Mouse (Mus musculus) bone marrow macrophage, adult 2 months (primary cell): ENCODE data around the gene Prpsap1. TPM values are rescaled to one million over a fixed set of nuclear protein-coding genes. Genes with fewer than 3 reads are reported as not detected.
"Not testable (repeated sequence)": the region's sequence is repeated elsewhere in the genome, so short reads cannot be mapped to it uniquely, and the experiment has no call there.

ENCODE experiments used
- H3K27ac ChIP-seq: 2 replicates; pipeline ENCODE4 v1.5.1; 2012; ENCODE audit warnings: low read depth, low read length; ENCODE audit not compliant: insufficient read depth
- H3K4me1 ChIP-seq: 2 replicates; pipeline ENCODE4 v1.6.1; 2012; ENCODE audit warnings: low read length; ENCODE audit not compliant: control insufficient read depth, insufficient read depth
- H3K4me3 ChIP-seq: 2 replicates; pipeline ENCODE4 v1.5.1; 2012; ENCODE audit warnings: mild to moderate bottlenecking, low read length, moderate library complexity; ENCODE audit not compliant: insufficient read depth
- CTCF ChIP-seq: IDR thresholded peaks from 2 replicates; pipeline ENCODE4 v1.5.1; 2012; ENCODE audit warnings: low read depth, mild to moderate bottlenecking, low read length, moderate library complexity
- POLR2A ChIP-seq: IDR thresholded peaks from 2 replicates; pipeline ENCODE4 v1.6.1; 2012; ENCODE audit warnings: mild to moderate bottlenecking, low read depth, low read length, borderline replicate concordance
- polyA plus RNA-seq: library from polyadenylated mRNA; stranded (reverse); fragments of >200 nt; gene quantifications from 2 replicates; pipeline ENCODE4 v1.2.4, GENCODE M21; 2012; ENCODE audit not compliant: missing spikeins, insufficient read depth, insufficient read length

The Prpsap1 gene
- polyA plus RNA-seq, 1 experiment, result 54.5 TPM

- Histone ChIP-seq H3K4me1 (no peaks in the 10 kb centered on the region), H3K4me3 (no peak overlapping the region), H3K27ac (no peak overlapping the region)
- TF ChIP-seq POLR2A, result no peak
- no peak for TF ChIP-seq CTCF
These were observed 7.2 kb upstream of the Prpsap1 start for GRCm38 (mm10) chr11:116501005-116501746.

- no peak overlapping the region for H3K4me3 ChIP-seq
- no peak overlapping the region for H3K27ac ChIP-seq
- no peaks in the 10 kb centered on the region for H3K4me1 ChIP-seq
- TF ChIP-seq CTCF, result no peak
- TF ChIP-seq POLR2A, result no peak
These were observed 5.0 kb upstream of the Prpsap1 start for GRCm38 (mm10) chr11:116499018-116499417.

- Histone ChIP-seq H3K4me1 (peaks cover under 1% of the 10 kb centered on the region; the same call in 1 of the 2 replicates), H3K27ac (no peak overlapping the region), H3K4me3 (no peak overlapping the region)
- TF ChIP-seq POLR2A (no peak), CTCF (no peak)
These were observed 4.6 kb upstream of the Prpsap1 start for GRCm38 (mm10) chr11:116498596-116498995.

GRCm38 (mm10) chr11:116497313-116497712 lies 3.3 kb upstream of the Prpsap1 start:
- no peak for TF ChIP-seq CTCF
- TF ChIP-seq POLR2A, result no peak
- no peak overlapping the region for H3K4me3 ChIP-seq
- no peak overlapping the region for H3K27ac ChIP-seq
- H3K4me1 ChIP-seq, result peaks cover 6% of the 10 kb centered on the region; the same call in 1 of the 2 replicates

GRCm38 (mm10) chr11:116494474-116495174 lies 622 bp upstream of the Prpsap1 start:
- no peak overlapping the region for H3K27ac ChIP-seq
- TF ChIP-seq POLR2A (no peak), CTCF (no peak)

GRCm38 (mm10) chr11:116493191-116493590 lies 811 bp downstream of the Prpsap1 start:
- Histone ChIP-seq H3K27ac (no peak overlapping the region), H3K4me1 (peaks cover 12% of the 10 kb centered on the region), H3K4me3 (no peak overlapping the region)
- TF ChIP-seq CTCF (no peak), POLR2A (no peak)

More at GRCm38 (mm10) chr11:116494474-116495174, 622 bp upstream of the Prpsap1 start:
- Histone ChIP-seq H3K4me3 (no peak overlapping the region), H3K4me1 (peaks cover 9% of the 10 kb centered on the region; the same call in 1 of the 2 replicates)

- not testable (repeated sequence) for H3K4me3 ChIP-seq
These were observed 1.5 kb downstream of the Prpsap1 start for GRCm38 (mm10) chr11:116492507-116492906.

GRCm38 (mm10) chr11:116491338-116491737 lies 2.7 kb downstream of the Prpsap1 start:
- peaks cover 12% of the 10 kb centered on the region for H3K4me1 ChIP-seq
- TF ChIP-seq POLR2A (no peak), CTCF (no peak)
- H3K4me3 ChIP-seq, result no peak overlapping the region
- H3K27ac ChIP-seq, result no peak overlapping the region

More at GRCm38 (mm10) chr11:116492507-116492906, 1.5 kb downstream of the Prpsap1 start:
- H3K4me1 ChIP-seq, result peaks cover 12% of the 10 kb centered on the region
- not testable (repeated sequence) for H3K27ac ChIP-seq

- H3K4me1 ChIP-seq, result peaks cover 12% of the 10 kb centered on the region
- peak overlapping the region; percentile 85 for H3K27ac ChIP-seq
- peak overlapping the region; percentile 99 for H3K4me3 ChIP-seq
- TF ChIP-seq CTCF (no peak), POLR2A (no peak)
These were observed 3.5 kb downstream of the Prpsap1 start for GRCm38 (mm10) chr11:116490232-116491107.

GRCm38 (mm10) chr11:116489771-116490231 lies 4.2 kb downstream of the Prpsap1 start:
- TF ChIP-seq POLR2A, result no peak
- TF ChIP-seq CTCF, result no peak
- peaks cover 12% of the 10 kb centered on the region for H3K4me1 ChIP-seq
- peak overlapping the region; percentile 99 for H3K4me3 ChIP-seq
- peak overlapping the region; percentile 85 for H3K27ac ChIP-seq
